Mouse (Mus musculus): ENCODE measurements around the gene Jrkl. TPM values are rescaled to one million over a fixed set of nuclear protein-coding genes. Genes with fewer than 3 reads are reported as not detected.

The Jrkl gene
- 7.7 TPM for total RNA-seq (2023)

GRCm38 (mm10) chr9:13245481-13245880 lies at the start of gene Jrkl:
Jrkl (minus strand) TSS chr9:13245829.

GRCm38 (mm10) chr9:13246815-13247638 lies 1.4 kb upstream of the Jrkl start, which contains the start of gene Ccdc82:
Ccdc82 (plus strand) TSS chr9:13246955.

Other genes with a start within 250 kb of the Jrkl start
- 52.9 TPM for gene Ccdc82, start 1.1 kb upstream of the Jrkl start, total RNA-seq (2023)
- 47.9 TPM for gene Maml2, start 52.1 kb upstream of the Jrkl start, total RNA-seq (2023)
- not detected for gene Gm17571, start 200.9 kb upstream of the Jrkl start, total RNA-seq (2023)